Mouse (Mus musculus): ENCODE measurements around the gene Zfyve1. TPM values are rescaled to one million over a fixed set of nuclear protein-coding genes. Genes with fewer than 3 reads are reported as not detected.

The Zfyve1 gene
- polyA plus RNA-seq, 2 experiments: 5.4 to 7.0 TPM

DNA sequence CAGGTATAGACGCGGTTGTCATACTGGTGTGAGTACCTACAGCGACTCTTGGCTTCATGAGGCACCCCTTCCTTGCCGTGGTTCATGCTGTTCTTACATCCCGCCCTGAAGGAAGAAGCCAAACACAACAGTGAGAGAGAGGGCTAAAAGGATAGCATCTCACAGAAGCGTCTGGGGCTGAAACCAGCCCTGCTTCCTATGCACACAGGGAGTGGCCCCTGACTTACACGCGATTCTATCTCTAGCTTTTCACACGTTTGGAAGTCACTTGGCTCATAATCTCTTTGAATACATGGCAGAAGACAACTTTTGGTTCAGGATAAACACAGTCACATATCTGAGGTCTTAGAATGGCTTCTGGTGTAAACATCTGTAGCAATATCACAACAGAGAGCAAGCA is 41.4 kb downstream of the Zfyve1 start:
- H3K4me3 ChIP-seq (ENCODE audit: insufficient read depth in 1 of 2, low read depth in 2 of 2, low read length in 2 of 2): no peak overlapping the region
- no peaks in the 10 kb centered on the region for H3K27me3 ChIP-seq (ENCODE audit: control insufficient read depth, insufficient read depth, low read length)
- H3K4me2 ChIP-seq (ENCODE audit: low read depth): no peak overlapping the region
- H3K27ac ChIP-seq: no peak overlapping the region
- ATAC-seq (ENCODE audit: insufficient read depth) (no peak), DNase-seq (ENCODE audit: low read depth in 3 of 3, low spot score in 3 of 3) (no peak)
- no peaks in the 10 kb centered on the region for H3K9me3 ChIP-seq (ENCODE audit: control insufficient read depth, low read length)
- no peak for TF ChIP-seq CTCF (IDR thresholded peaks at IDR 0.05; ENCODE audit: low read depth)
- 0 out of 2 replicates have a peak, but pooled peaks have one; percentile 14 for TF ChIP-seq EP300 (IDR thresholded peaks at IDR 0.05; ENCODE audit: low read depth)
- no peak overlapping the region for H3K9ac ChIP-seq (replicated peaks)
- peaks cover 6 to 9% of the 10 kb centered on the region in 2 experiments for H3K4me1 ChIP-seq (replicated peaks; ENCODE audit: control insufficient read depth in 2 of 2, insufficient read depth in 2 of 2, low read length in 1 of 2)
- peaks cover 26% of the 10 kb centered on the region for H3K36me3 ChIP-seq (replicated peaks; ENCODE audit: control insufficient read depth, insufficient read depth, low read depth)
- 36% methylated on average over 9 of the region's 9 CpGs for WGBS (ENCODE audit: insufficient replicate concordance)

DNA sequence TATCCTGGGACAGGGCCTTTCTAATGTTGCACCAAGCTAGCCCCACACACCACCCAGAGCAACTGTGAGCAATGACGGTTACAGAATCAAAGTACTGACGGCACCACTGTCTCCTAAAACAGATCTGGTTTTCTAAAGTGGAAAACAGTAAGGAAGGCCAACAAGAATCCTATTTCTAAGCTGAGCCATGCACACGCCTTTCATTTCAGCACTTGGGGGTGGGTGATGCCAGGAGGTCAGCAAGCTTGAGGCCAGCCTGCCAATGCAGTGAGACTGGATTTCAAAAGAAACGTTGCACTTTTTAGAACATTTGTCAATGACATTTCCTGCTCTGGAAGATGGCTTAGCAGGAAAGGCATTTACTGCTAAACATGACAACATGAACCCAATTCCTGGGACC is 43.2 kb downstream of the Zfyve1 start:
- TF ChIP-seq CTCF (IDR thresholded peaks at IDR 0.05; ENCODE audit: low read depth): no peak
- no peak for TF ChIP-seq EP300 (IDR thresholded peaks at IDR 0.05; ENCODE audit: low read depth)
- H3K4me1 ChIP-seq (replicated peaks; ENCODE audit: control insufficient read depth in 2 of 2, insufficient read depth in 2 of 2, low read length in 1 of 2): peaks cover 6% of the 10 kb centered on the region in 2 experiments
- no peaks in the 10 kb centered on the region for H3K9me3 ChIP-seq (ENCODE audit: control insufficient read depth, low read length)
- no peaks in the 10 kb centered on the region for H3K27me3 ChIP-seq (ENCODE audit: control insufficient read depth, insufficient read depth, low read length)
- H3K36me3 ChIP-seq (replicated peaks; ENCODE audit: control insufficient read depth, insufficient read depth, low read depth): peaks cover 26% of the 10 kb centered on the region
- no peak for ATAC-seq (ENCODE audit: insufficient read depth)
- no peak for DNase-seq (ENCODE audit: low read depth in 3 of 3, low spot score in 3 of 3)
- H3K4me2 ChIP-seq (ENCODE audit: low read depth): no peak overlapping the region
- no peak overlapping the region for H3K9ac ChIP-seq (replicated peaks)
- no peak overlapping the region for H3K27ac ChIP-seq
- whole genome bisulfite sequencing (ENCODE audit: insufficient replicate concordance): 63% methylated on average over 4 of the region's 4 CpGs
- H3K4me3 ChIP-seq (ENCODE audit: insufficient read depth in 1 of 2, low read depth in 2 of 2, low read length in 2 of 2): no peak overlapping the region

DNA sequence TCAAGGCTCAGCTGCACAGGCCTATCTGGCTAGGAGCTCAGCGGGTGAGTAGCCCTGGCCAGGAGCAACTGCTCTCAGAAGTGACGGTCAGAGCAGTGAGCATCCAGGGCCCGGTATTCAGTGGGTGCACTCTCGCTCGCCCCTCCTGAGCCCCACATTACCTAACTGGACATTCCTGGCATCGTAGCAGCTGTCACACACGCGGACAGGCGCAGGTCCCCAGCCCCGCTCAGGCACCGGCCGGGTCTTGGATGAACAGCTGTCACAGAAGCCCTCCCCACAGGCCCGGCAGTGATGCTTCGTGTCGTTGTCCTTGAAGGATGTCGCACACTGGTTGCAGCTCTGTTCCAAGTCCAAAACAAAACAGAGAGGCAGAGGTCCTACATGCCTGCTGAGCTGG is 45.7 kb downstream of the Zfyve1 start:
- DNase-seq (ENCODE audit: low read depth in 3 of 3, low spot score in 3 of 3): no peak
- Histone ChIP-seq H3K4me3 (ENCODE audit: insufficient read depth in 1 of 2, low read depth in 2 of 2, low read length in 2 of 2) (no peak overlapping the region), H3K9me3 (ENCODE audit: control insufficient read depth, low read length) (no peaks in the 10 kb centered on the region), H3K27ac (no peak overlapping the region), H3K27me3 (ENCODE audit: control insufficient read depth, insufficient read depth, low read length) (no peaks in the 10 kb centered on the region), H3K4me1 (replicated peaks; ENCODE audit: control insufficient read depth in 2 of 2, insufficient read depth in 2 of 2, low read length in 1 of 2) (peaks cover 6% of the 10 kb centered on the region in 2 experiments), H3K9ac (replicated peaks) (no peak overlapping the region), H3K36me3 (replicated peaks; ENCODE audit: control insufficient read depth, insufficient read depth, low read depth) (peaks cover 24% of the 10 kb centered on the region), H3K4me2 (ENCODE audit: low read depth) (no peak overlapping the region)
- 89% methylated on average over 16 of the region's 16 CpGs for WGBS (ENCODE audit: insufficient replicate concordance)
- TF ChIP-seq EP300 (IDR thresholded peaks at IDR 0.05; ENCODE audit: low read depth): no peak
- no peak for TF ChIP-seq CTCF (IDR thresholded peaks at IDR 0.05; ENCODE audit: low read depth)
- ATAC-seq (ENCODE audit: insufficient read depth): no peak

DNA sequence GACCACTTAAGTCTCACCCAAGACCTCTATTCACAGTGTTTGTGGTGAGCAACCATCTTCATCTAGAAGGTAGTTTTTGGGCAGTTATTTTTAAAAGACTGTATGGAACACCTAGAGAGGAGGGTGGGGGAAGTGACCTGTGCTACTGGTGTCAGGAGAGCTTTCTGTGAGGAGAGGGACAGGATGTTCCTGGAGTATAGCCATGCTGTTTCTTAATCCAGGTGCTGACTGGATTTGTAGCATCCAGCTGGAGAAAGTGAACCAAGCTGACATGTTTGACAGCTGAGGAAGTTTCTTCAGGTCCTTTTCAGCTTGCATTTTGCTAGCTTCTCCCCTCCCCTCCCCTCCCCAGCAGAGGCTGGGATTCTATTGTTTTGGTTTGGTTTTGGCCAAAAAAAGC is 52.2 kb downstream of the Zfyve1 start:
- TF ChIP-seq EP300 (IDR thresholded peaks at IDR 0.05; ENCODE audit: low read depth): no peak
- TF ChIP-seq CTCF (IDR thresholded peaks at IDR 0.05; ENCODE audit: low read depth): no peak
- ATAC-seq (ENCODE audit: insufficient read depth): no peak

DNA sequence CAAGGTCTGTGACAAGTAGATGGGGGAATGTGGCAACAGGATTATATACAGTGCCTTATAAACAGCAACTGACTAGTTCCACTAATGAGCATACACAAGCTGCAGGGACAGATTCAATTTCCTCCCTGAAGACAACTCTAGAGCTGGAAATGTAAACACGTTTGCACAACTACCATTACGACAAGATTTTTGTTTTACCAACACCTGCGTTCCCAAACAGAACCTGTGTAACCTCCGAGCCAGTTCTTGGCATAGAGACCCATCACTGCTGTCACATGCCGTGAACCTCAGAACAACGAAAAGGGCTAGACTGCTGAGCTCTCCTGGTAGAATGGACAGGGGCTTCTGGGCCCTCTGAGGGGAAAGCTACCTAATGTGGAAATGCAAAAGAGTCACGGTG is 53.0 kb downstream of the Zfyve1 start:
- no peak overlapping the region for H3K9ac ChIP-seq (replicated peaks)
- DNase-seq (ENCODE audit: low read depth in 3 of 3, low spot score in 3 of 3) (no peak), ATAC-seq (ENCODE audit: insufficient read depth) (no peak)
- H3K4me1 ChIP-seq (replicated peaks; ENCODE audit: control insufficient read depth in 2 of 2, insufficient read depth in 2 of 2, low read length in 1 of 2): no peaks in the 10 kb centered on the region
- H3K27ac ChIP-seq: no peak overlapping the region
- no peak overlapping the region for H3K4me3 ChIP-seq (ENCODE audit: insufficient read depth in 1 of 2, low read depth in 2 of 2, low read length in 2 of 2)
- no peak overlapping the region for H3K4me2 ChIP-seq (ENCODE audit: low read depth)
- H3K9me3 ChIP-seq (ENCODE audit: control insufficient read depth, low read length): no peaks in the 10 kb centered on the region
- no peaks in the 10 kb centered on the region for H3K27me3 ChIP-seq (ENCODE audit: control insufficient read depth, insufficient read depth, low read length)
- 79% methylated on average over 7 of the region's 7 CpGs for WGBS (ENCODE audit: insufficient replicate concordance)
- peaks cover 6% of the 10 kb centered on the region; the same call in 1 of the 2 replicates for H3K36me3 ChIP-seq (replicated peaks; ENCODE audit: control insufficient read depth, insufficient read depth, low read depth)
- no peak for TF ChIP-seq CTCF (IDR thresholded peaks at IDR 0.05; ENCODE audit: low read depth)
- TF ChIP-seq EP300 (IDR thresholded peaks at IDR 0.05; ENCODE audit: low read depth): no peak

More for the DNA sequence above, 52.2 kb downstream of the Zfyve1 start:
- Histone ChIP-seq H3K36me3 (replicated peaks; ENCODE audit: control insufficient read depth, insufficient read depth, low read depth) (peaks cover 6% of the 10 kb centered on the region; the same call in 1 of the 2 replicates), H3K27me3 (ENCODE audit: control insufficient read depth, insufficient read depth, low read length) (no peaks in the 10 kb centered on the region), H3K9me3 (ENCODE audit: control insufficient read depth, low read length) (no peaks in the 10 kb centered on the region), H3K4me1 (replicated peaks; ENCODE audit: control insufficient read depth in 2 of 2, insufficient read depth in 2 of 2, low read length in 1 of 2) (no peaks in the 10 kb centered on the region), H3K4me2 (ENCODE audit: low read depth) (no peak overlapping the region), H3K27ac (no peak overlapping the region), H3K9ac (replicated peaks) (no peak overlapping the region), H3K4me3 (ENCODE audit: insufficient read depth in 1 of 2, low read depth in 2 of 2, low read length in 2 of 2) (no peak overlapping the region)
- no peak for DNase-seq (ENCODE audit: low read depth in 3 of 3, low spot score in 3 of 3)
